Mouse (Mus musculus) embryo, embryonic 10 days (tissue): ENCODE data around the gene Nyap1.
"Not testable (repeated sequence)": the region's sequence is repeated elsewhere in the genome, so short reads cannot be mapped to it uniquely, and the experiment has no call there.

Experiments used
- DNase-seq: peaks from one replicate; pipeline ENCODE4 v3.0.0-alpha.2; 2015; ENCODE audit warnings: low spot score

Nyap1 gene

DNA sequence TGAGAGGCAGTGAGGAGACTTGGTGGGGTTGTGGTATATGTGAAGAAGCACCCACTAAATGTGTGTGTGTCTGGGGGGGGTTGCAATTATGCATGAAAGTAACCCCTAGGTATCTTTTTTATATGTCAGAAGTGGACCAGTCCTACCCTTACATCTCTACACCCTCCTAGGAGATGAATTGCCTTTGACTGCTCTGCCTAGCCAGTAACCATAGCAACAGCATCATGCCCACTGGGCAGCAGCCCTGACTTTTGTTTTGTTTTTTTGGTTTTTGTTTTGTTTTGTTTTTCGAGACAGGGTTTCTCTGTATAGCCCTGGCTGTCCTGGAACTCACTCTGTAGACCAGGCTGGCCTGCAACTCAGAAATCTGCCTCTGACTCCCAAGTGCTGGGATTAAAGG is 27.1 kb upstream of the Nyap1 start:
- no peak for DNase-seq

DNA sequence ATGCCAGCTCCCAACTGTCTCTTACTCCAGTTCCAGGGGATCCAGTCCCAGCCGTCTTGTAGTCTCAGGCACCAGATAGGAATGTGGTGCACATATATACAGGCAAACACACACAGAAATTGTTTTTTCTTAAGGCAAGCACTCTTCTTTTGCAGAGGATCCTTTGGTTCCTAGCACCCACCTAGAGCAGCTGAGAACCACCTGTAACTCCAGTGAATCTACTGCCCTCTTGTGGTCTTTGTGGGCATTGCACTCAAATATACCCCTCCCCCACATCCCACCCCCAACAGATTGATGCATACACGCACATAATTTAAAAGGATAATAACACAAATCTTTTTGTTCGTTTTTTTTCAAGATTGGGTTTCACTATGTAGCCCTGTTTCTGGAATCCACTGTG is 24.9 kb upstream of the Nyap1 start:
- no peak for DNase-seq

DNA sequence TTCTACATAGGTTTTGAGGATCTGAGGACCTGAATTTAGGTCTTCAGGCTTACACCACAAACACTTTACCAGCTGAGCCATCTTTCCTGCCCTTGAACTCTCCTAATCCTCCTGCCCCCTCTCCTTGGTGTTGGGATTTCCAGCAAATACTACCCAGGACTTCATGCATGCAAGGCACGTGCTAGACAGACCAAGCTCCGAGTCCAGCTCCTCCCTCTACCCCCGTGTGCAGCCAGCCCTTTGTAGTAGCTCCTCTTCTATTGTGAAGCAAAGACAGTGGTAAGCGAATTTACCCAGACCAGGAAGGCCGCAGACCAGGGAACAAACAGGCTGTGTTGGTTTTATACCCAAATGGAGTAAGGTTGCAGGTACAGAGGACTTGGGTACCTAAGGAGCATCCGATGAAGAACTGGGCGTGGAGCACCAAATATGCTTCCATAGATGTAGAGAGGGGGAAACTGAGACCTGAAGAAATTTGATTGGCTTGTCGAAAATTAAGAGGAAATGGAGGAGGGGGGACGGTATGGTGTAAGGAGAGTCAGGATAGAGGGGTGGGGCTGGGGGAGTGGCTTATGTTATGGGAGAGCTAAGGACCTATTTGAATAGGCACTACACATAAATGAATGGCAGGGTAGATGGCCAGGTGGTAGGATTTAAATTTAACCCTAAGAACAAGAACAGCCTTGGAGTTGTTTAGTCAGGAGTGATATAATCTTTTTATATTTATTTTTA is 23.4 kb upstream of the Nyap1 start:
- DNase-seq = no peak

DNA sequence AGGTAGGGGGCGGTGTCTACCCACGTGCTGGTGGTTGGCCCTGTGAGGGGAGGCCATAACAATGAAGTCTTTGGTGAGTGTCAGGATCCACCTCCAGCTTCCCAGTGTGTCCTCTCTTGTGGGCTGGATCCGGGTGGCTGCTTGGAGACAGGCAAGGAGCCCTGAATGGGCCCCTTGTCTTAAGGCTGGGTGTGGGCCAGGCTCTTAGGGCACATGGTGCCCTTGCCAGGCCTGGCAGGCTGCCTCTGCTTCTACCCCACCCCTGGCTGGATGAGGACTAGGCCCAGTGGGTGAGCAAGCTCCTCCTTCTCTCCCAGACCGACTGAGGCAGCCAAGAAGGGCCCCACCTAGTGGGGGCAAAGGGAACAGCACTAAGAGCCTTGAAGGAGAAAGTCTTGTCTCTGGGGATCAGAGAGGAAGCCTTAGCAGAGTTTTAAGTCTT is 18.6 kb upstream of the Nyap1 start:
- peak; percentile 68 for DNase-seq

DNA sequence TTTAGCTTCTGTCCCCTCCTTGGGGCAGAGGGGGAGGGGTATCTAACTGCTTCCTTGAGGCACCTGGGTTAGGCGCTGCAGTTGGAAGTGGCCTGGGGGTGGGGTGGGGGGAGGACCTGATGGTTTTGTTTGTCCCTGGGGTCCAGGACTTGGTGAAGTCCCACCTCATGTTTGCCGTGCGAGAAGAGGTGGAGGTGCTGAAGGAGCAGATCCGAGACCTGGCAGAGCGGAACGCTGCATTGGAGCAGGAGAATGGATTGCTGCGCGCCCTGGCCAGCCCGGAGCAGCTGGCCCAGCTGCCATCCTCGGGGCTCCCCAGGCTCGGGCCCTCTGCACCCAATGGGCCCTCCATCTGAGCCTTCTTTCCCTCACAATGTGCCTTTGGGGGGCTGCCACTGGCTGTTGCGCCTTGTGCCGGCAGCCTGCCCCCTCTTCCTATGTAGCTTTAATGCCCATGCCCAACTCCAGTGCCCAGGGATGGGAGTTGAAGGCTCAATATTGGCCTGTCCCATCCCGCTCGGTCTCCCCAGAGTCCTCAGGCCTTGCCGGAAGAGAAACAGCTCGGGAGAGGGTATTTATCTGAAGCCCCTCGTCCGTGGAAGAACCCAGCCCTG is 17.6 kb upstream of the Nyap1 start:
- no peak for DNase-seq

DNA sequence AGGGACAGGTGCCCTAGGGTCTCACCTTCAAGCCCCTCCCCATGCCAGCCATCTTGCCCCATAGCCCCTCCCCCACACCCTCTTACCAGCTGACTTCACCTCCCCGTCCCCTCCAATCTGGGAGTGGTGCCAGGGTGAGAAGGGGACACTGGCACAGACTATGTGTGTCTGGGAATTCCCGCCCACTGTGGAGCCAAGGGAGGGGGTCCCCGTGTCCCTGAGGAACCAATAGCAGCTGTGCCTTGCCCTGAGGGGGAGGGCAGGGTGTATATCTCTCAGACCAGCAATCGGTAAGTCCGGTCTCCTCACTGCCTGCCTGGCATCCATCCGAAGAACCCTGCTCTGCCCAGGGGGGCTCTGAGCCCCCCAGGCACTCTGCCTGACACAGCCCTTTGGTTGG is 16.5 kb upstream of the Nyap1 start:
- DNase-seq = no peak

DNA sequence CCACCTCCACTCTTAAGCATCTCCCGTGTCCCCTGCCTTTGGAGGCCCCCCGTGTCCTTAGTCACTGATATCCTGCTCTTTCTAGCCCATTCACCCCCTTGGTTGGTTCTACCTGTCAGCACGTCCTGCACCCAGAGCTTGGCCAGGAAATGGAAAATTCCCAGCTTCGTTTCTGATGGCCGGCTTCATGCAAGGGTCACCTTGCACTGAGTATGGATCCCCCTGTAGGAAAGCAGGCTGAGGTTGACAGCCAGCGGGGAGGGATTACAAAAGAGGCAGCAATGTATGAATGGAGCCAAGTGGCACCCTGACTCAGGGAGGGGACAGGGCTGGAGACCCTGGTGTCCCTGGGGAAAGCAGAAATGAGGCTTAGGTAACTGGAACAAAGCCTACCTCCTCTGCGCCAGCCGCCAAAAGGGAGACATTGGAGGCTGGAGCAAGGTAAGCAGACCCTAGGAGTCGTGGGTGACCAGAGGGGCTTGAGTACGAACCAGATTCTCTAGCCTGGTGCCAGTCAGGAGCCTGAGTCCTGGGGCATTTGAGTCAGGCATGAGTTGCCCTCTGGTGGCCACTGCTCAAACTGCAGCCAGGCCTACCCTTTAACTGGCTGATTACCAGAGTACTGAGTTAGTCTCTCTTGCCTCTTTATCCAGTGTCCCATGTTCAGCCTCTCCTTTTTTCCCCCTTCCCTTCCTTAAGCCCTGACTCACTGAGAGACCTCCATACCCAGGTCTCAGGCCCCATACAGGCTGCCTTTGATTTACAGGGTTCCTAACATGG is 15.7 kb upstream of the Nyap1 start:
- peak; percentile 89 for DNase-seq

DNA sequence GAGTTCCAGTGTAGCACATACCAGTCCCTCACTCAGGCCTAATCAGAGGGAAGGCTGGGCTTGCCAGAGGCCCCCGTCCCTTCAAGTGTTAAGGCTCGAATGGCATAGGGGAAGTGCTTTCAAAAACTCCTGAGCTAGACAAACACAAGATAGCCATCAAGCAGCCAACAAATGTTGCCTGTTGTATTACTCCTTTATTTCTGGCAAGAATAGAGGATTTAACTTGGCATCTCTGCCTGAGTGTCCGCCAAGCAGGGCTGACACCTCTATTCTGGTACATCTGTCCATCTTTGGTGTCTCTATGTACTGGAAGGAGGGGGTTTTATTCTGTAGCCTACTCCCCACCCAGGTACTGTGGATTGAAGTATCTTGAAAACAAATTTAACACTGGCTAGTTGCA is 14.7 kb upstream of the Nyap1 start:
- DNase-seq = no peak

DNA sequence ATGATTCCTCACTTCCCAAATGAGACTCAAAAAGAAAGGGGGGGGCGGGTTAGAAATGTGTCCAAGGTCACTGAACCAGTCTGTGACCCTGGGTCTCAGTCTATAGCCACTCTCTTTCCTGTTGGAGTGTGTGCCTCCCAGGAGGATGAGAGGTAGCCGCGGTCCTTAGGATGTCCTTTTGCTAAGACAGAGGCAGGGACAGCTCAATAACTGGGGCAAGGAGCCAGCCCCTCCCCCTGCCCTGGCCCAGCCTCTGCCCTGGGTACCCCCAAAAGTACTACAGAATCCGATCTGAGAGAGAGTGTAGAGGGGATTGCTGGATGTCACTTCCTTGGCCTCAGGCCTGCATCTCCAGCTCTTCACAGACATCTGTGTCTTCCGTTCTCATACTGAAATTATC is 14.0 kb upstream of the Nyap1 start:
- no peak for DNase-seq

DNA sequence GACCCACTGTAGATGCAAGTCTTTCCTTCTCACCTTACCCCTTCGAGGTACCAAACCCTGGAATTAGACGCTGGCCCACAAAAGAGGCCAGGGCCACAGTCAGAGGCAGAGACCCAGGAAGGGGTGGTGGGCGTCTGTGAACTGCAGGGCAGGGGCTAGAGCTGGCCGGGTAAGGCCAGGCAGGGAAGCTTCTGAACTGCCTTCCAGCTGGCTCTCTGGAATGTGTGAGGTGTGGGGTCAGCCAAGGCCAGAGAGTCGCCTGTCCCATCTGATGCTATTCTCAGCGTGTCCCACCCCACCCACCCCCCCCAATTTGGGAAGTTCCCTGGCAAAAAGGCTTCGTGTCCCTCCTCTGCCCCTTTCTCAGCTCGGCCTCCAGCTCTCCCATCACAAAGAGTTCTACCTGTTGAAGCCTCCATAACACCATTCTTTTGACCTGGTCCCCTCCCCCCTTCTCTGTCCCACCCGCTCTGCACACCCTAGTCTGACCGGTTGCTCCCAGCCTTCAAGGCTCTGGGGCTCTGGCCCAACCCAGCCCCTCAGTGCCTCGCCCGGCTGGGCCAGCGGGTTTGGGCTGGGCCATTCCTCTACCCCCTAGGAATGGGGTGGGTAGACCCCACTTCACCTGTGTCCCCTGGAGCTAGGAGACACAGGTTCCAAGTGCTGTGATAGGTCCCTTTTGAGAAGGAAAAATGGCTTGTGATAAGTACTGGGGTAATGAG is 11.9 kb upstream of the Nyap1 start:
- no peak for DNase-seq

DNA sequence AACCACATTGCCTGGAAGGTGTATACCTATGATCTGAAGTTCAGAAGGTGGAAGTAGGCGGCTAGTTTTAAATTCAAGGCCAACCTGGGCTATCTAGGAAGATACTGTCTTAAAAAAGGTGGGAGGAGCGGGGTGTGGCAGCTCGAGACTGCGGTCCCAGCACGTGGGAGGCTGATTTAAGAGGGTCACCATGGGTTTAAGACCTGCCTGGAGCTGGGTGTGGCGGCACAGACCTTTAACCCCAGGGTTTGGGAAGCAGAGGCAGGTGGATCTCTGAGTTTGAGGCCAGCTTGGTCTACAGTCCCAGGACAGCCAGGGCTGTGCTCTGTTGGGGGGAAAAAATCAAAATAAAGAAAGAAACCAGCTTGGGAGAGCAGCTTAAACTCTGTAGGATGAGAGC is 10.6 kb upstream of the Nyap1 start:
- DNase-seq = no peak

DNA sequence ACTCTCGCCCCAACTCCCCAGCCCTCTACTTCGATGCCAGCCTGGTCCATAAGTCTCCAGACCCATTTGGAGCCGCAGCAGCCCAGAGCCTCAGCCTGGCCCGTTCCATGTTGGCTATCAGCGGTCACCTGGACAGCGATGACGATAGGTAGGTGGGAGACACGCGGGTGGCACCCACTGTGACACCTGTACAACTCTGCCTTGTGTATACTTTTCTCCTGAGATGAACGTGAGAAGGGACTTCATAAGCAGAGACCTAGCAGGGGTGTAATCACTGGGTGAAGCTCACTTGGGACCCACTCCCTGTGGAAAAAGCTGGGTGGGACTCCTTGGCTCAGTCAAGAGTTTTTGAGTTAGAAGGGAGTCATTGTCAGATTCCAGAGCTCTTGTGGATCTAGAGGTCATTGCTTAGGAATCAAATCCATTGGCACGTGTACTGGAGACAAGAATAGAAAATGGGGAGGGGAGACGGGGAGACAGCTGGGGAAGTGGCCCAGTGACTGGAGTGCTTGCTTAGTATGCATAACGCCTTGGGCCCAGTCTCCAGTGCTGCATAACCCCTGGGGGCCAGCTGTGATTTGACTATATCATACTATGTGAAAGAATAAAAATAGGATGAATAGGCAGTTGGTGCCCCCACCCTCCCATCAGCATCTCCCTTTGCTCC is 9.9 kb upstream of the Nyap1 start:
- DNase-seq = no peak

DNA sequence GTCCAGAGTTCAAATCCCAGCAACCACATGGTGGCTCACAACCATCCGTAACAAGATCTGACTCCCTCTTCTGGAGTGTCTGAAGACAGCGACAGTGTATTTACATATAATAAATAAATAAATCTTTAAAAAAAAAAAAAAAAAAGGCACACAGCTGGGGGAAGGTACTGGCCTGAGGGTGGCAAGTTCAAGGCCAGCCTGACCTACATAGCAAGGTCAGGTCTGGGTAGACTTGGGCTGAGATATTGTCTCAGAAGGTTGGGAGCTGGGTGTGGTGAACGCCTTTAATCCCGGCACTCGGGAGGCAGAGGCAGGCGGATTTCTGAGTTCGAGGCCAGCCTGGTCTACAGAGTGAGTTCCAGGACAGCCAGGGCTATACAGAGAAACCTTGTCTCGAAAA is 8.8 kb upstream of the Nyap1 start:
- not testable (repeated sequence) for DNase-seq

DNA sequence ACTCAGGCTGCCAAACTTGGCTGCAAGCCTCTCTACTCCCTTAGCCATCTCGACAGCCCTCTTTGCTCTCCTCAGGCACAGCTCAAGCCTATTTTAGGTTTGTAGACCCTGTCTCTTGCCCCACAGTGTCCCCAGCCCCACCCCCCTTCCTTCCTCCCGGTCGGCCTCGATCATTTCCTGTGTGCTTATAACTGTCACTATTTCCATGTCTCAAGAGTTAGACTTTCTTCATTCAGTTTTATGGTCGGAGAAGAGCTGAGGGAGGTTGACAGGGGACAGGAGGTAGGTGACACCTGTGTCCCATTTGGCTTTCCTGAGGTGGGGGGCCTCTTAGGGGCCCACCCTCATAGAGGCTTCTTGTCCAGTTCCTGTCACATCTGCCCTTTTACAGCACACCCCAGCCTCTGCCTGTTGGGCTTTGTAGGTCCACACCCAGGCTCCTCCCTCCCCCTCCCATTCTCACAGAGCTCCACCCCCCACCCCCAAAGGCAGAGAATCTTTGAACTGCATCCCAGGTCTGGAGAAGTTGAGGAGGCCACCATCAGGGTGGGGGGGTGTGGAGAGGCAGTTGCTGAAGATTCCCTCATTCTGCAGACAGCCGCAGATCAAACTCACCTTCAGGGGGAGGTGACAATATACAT is 7.9 kb upstream of the Nyap1 start:
- DNase-seq = no peak

DNA sequence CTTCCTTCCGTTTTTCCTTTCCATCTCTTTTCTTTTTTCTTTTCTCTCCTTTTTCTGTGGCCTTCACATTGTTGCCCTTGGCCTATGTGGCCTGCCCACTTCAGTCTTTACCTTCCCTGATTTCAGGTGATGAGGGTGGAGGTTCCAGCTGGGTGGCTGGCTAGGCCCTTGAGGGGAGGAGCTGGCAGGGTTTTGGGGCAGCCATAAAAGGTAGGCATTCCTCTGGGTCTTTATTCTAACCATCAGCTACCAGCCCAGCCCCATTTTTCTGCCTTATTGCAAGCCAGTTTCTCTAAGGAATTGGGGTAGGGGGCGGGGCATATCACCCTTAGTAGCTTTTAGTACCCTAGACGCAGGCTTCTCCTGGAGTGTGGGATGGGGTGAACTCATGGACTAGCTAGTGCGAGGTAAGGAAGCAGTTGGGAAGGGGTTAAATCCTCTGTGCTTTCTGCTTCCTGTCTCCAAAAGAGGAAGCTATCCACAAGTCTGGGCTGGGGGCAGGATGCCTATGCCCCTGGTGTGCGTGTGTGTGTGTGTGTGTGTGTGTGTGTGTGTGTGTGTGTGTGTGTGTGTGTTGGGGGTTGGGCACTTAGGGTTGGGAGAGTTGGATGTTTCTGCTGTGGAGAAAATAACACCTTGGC is 6.8 kb upstream of the Nyap1 start:
- DNase-seq = no peak

DNA sequence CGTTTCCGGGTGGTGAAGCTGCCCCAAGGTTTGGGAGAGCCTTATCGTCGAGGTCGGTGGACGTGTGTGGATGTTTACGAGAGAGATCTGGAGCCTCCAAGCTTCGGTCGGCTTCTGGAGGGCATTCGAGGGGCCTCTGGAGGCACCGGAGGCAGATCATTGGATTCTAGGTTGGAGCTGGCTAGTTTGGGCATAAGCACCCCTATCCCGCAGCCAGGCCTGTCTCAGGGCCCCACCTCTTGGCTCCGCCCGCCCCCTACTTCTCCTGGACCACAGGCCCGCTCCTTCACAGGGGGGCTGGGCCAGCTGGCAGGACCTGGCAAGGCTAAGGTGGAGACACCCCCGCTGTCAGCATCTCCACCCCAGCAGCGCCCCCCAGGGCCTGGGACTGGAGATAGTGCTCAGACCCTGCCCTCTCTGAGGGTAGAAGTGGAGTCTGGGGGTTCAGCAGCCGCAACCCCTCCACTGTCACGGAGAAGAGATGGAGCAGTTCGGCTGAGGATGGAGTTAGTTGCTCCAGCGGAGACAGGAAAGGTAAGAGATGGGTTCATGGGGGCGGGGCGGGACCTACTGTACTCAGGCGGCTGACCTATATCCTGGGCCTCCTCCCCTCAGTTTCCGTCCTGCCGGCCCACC is 6.0 kb upstream of the Nyap1 start:
- peak; percentile 21 for DNase-seq

DNA sequence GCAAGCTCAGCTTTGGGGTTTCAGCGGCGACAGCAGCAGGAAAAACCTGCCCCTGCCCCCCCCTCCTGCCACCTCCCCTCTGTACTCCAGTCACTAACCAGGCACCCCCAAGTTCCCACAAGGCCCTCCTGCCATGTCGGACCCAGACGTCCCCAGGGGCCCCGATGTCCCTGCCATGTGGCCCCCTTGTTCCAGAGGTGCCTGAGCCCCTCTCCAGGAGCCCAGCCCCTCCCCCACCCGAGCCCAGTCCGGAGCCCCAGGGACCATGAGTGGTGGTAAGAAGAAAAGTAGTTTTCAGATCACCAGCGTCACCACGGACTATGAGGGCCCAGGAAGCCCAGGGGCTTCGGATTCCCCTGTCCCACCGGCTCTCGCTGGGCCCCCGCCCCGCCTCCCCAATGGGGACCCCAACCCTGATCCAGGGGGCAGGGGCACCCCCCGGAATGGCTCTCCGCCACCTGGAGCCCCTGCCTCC is 5.5 kb upstream of the Nyap1 start:
- no peak for DNase-seq

DNA sequence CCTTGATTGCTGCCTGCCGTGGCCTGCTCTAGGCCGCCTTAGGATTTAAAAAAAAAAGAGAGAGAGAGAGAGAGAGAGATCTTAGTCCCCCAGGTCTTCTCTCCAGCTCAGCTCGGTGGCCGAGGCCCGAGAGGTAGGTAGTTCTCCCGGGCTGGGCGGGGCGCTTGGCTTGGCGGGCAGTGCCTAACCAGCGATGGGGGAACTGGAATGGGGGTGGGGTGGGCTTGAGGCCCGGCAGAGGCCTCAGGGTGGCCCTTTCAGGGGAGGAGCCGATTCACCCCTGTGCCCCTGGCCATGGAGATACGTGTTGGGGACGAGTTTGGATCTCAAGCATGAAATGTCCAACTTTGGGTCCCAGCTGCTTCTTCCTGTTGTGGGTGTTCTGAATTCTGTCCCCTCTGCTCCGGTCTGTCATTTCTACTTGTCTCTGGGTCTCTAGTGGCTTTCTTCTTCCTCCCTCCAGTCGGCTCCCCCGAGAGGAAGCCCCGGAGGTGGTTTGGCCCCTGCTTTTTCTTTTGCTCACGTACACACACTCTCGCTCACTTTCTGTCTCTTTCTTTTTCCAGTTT is 5.0 kb upstream of the Nyap1 start:
- peak; percentile 57 for DNase-seq

DNA sequence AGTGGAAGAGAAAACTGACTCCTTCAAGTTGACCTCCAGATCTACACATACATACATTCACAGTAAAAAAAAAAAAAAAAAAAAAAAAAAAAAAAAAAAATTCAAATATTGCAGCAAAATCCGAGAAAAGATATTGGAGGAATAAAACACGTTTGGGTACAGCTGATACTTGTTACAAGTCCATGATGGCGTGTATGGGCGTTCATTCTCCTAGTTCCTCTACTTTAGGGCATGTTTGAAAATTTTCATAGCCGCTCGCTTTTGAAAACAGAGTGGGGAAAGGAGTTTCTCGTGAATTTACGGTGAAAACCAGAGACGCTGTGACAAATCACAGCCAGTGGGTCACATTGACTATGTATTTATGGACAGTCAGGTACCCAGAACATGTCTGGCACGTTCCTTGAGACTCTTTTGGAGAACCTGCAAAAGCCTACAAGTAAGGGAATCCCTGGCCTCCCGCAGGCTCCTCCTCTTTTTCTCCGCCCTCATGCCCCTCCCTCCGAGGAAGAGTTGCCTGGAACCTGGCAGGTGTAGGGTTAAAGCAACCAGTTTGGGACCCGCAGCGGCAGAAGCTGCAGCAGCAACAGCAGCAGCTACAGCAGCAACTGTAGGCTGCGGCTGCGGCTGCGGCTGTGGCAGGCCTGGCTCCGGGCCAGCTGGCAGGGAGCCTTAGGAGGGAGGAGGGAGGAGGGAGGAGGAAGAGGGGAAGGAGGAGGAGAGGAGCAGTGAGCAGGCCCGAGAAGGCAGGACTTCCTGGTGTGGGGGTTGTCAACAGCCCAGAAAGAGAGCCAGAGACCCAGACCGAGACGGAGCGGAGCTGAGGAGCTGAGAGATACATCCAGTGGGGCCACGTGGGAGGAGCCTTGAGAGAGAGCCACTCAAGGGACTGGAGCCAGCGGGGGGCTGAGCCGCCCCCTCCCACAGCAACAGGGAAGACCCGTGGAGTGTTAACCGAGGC is 4.1 kb upstream of the Nyap1 start, which contains the start of gene Tsc22d4:
Gene Tsc22d4, plus strand, starts transcription at position 517 of the 958 bp plus-strand sequence.
- DNase-seq = peak; percentile 92
